Mouse (Mus musculus): ENCODE measurements around the gene Dapp1. TPM values are rescaled to one million over a fixed set of nuclear protein-coding genes. Genes with fewer than 3 reads are reported as not detected.

Gene Dapp1
- 2.9 and 3.3 TPM in 2 replicates for polyA plus RNA-seq (2016; fragmentation: Nextera tagmentation; extraction: Ambion mirVana)

DNA sequence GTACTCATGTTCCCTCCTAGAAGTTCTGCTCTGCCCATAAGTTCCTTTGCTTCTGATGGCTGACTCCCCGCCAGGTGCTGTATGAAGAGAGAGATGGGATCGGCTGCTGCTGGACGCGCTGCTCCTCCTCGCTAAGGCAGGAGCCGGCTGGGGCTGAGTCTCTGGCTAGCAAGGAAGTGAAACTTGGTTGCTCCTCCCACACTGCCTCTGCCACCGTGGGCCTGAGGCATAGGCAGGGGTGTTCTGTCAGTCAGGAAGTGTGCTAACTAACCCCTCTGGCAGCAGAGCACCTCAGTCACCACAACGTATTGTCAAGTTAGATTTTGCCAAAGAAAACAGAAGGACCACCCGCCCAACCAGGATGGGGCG lies at the start of gene Dapp1:
Gene Dapp1 (minus strand): TSS at position 164 of the 369 bp plus-strand sequence.
- peak within 1 kb of the TSS; percentile 61 for H3K9ac ChIP-seq (replicated peaks)
- 9% methylated on average over 10 of the region's 10 CpGs for WGBS

DNA sequence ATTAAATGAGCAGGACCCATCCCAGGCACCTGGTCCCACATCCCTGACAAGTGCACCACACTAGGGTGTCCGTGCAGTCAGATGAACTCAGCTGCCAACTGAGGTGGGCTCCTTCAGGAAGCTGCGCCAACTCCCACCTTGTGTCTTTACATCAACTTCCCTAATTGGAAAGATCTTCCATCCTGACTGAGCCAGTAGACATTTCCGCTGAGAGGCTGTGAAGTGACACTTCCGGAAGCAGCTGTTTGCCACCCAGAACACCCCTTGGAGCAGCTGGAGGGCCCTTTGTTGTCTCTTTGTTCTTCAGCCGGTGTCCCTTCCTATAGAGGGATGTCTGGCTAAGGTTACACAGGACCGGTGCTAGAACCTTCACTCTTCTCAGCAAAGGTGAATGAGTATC lies 49.2 kb upstream of the Dapp1 start:
- H3K9ac ChIP-seq (replicated peaks): no peak overlapping the region
- no peaks in the 10 kb centered on the region for H3K36me3 ChIP-seq
- no peak overlapping the region for H3K27ac ChIP-seq
- no peaks in the 10 kb centered on the region for H3K9me3 ChIP-seq
- H3K4me2 ChIP-seq: no peak overlapping the region
- H3K4me1 ChIP-seq (replicated peaks): no peaks in the 10 kb centered on the region
- H3K27me3 ChIP-seq: no peaks in the 10 kb centered on the region
- H3K4me3 ChIP-seq (replicated peaks): no peak overlapping the region
- whole genome bisulfite sequencing: 83% methylated on average over 6 of the region's 6 CpGs
- no peak for ATAC-seq (ENCODE audit: insufficient number of reproducible peaks, insufficient read depth, low FRiP score, low TSS enrichment, low read depth)

More for the DNA sequence above, at the start of gene Dapp1:
- Histone ChIP-seq H3K27me3 (no peaks in the 10 kb centered on the region), H3K4me2 (peak within 1 kb of the TSS; percentile 68), H3K4me1 (replicated peaks) (peaks cover 14% of the 10 kb centered on the region), H3K27ac (peak within 1 kb of the TSS; percentile 35; the same call in 1 of the 2 replicates), H3K9me3 (no peaks in the 10 kb centered on the region), H3K36me3 (no peaks in the 10 kb centered on the region), H3K4me3 (replicated peaks) (peak within 1 kb of the TSS; percentile 41)
- ATAC-seq (ENCODE audit: insufficient number of reproducible peaks, insufficient read depth, low FRiP score, low TSS enrichment, low read depth): peak; percentile 69

DNA sequence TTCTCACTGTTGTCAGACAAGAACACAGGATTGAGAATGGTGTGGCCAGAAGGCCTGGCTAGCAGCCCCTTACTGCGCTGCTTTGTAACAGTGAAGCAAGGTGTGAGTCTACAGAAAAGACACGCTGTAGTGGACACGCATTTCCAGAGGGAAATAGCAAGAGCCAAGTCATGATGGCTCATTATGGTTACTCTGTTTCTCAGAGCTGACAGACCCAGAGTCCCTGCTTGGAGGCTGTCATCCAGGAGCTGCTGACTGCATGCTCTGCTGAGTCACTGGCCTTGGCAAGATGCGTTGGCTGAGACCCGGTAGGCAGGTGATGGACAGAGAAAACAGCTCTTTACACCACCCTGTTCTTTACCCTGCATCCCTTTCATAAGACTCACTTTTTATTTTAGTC lies 48.0 kb upstream of the Dapp1 start:
- no peak overlapping the region for H3K27ac ChIP-seq
- H3K4me1 ChIP-seq (replicated peaks): no peaks in the 10 kb centered on the region
- no peaks in the 10 kb centered on the region for H3K27me3 ChIP-seq
- no peak overlapping the region for H3K9ac ChIP-seq (replicated peaks)
- 92% methylated on average over 5 of the region's 5 CpGs for WGBS
- no peaks in the 10 kb centered on the region for H3K36me3 ChIP-seq
- no peak overlapping the region for H3K4me3 ChIP-seq (replicated peaks)
- H3K9me3 ChIP-seq: no peaks in the 10 kb centered on the region
- ATAC-seq (ENCODE audit: insufficient number of reproducible peaks, insufficient read depth, low FRiP score, low TSS enrichment, low read depth): no peak
- no peak overlapping the region for H3K4me2 ChIP-seq

DNA sequence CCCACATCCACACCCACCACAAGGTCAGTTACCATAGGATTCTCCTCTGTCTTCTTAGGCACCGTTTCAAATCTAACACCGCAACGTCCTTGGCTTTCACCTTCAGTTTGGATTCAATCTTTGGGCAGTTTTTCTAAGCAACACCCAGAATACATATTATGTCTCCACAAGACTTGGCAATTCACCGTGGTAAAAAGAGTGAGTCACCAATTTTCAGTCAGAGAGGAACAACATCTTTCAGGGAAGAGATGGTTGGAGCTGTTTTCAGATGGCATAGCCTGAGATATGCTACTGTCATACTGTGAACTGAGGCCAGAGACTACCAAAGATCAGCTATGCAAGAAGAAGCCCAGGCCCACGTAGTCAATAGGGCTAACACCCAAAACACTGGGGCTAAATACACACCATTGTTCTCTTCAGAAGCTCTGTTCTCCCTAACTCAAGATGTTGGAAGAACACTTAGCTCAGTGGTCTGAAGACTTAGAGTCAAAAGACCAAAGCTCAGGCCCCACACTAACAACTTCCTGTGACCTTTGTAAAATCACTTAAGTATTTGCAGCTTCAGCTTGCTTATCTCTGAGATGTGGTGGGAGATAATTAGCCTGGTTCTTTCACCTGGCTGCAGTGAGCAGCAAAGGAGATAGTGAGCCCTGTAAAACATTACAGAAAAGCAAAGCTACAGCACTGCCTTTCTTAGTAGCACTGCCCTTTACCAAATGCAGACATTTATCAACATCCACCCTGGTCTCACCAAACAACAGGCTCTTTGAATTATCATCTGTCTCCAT lies 46.4 kb upstream of the Dapp1 start:
- H3K4me3 ChIP-seq (replicated peaks): no peak overlapping the region
- 89% methylated on average over 5 of the region's 5 CpGs for WGBS
- no peak overlapping the region for H3K27ac ChIP-seq
- H3K4me2 ChIP-seq: no peak overlapping the region
- H3K9ac ChIP-seq (replicated peaks): no peak overlapping the region
- no peaks in the 10 kb centered on the region for H3K36me3 ChIP-seq
- H3K27me3 ChIP-seq: no peaks in the 10 kb centered on the region
- ATAC-seq (ENCODE audit: insufficient number of reproducible peaks, insufficient read depth, low FRiP score, low TSS enrichment, low read depth): no peak
- no peaks in the 10 kb centered on the region for H3K9me3 ChIP-seq
- H3K4me1 ChIP-seq (replicated peaks): no peaks in the 10 kb centered on the region

DNA sequence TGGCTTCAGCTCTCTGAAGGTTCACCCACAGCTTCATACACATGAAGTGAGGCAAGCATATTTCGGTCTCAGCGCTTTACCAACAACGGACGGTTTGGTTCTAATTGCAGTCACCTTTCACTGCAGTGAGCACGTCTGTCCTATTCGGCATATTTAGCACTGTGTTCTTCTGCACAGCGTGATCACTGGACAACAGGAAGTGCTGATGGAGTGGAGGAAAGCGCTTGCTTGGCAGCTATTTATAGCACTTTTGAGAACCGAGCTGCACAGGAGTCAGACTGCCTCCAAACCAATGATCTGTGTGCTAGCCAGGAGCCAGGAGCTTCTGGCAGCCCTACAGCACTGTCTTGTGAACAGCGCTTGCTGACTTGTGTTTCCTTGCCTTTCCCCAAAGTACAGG lies 44.9 kb upstream of the Dapp1 start:
- Histone ChIP-seq H3K27me3 (no peaks in the 10 kb centered on the region), H3K4me1 (replicated peaks) (no peaks in the 10 kb centered on the region), H3K9ac (replicated peaks) (no peak overlapping the region), H3K27ac (no peak overlapping the region), H3K4me3 (replicated peaks) (no peak overlapping the region), H3K36me3 (no peaks in the 10 kb centered on the region), H3K9me3 (no peaks in the 10 kb centered on the region), H3K4me2 (no peak overlapping the region)
- no peak for ATAC-seq (ENCODE audit: insufficient number of reproducible peaks, insufficient read depth, low FRiP score, low TSS enrichment, low read depth)
- WGBS: 77% methylated on average over 10 of the region's 10 CpGs

DNA sequence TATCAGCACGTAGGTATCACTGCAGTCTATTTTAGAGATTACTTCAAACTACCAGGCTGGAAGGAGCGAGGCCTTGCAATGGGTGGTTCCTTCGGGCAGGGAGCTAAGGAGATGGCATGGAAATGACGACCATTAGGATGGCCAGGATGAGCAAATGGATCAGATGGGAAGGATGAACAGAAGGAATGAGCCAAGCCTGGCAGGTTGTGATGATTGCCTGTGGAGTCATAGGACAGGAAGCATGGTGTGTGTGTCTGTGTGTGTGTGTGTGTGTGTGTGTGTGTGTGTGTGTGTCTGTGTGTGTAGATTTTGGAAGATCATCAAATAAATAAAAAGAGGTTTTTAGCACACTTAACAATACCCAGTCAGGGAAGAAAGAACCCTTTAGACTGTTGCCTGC lies 41.3 kb upstream of the Dapp1 start:
- Histone ChIP-seq H3K4me3 (replicated peaks) (no peak overlapping the region), H3K9ac (replicated peaks) (no peak overlapping the region), H3K27ac (no peak overlapping the region), H3K9me3 (0 out of 2 replicates have a peak, but pooled peaks cover 3% of the 10 kb centered on the region), H3K36me3 (no peaks in the 10 kb centered on the region), H3K4me1 (replicated peaks) (no peaks in the 10 kb centered on the region), H3K4me2 (no peak overlapping the region), H3K27me3 (no peaks in the 10 kb centered on the region)
- WGBS: 88% methylated on average over 4 of the region's 4 CpGs
- no peak for ATAC-seq (ENCODE audit: insufficient number of reproducible peaks, insufficient read depth, low FRiP score, low TSS enrichment, low read depth)

DNA sequence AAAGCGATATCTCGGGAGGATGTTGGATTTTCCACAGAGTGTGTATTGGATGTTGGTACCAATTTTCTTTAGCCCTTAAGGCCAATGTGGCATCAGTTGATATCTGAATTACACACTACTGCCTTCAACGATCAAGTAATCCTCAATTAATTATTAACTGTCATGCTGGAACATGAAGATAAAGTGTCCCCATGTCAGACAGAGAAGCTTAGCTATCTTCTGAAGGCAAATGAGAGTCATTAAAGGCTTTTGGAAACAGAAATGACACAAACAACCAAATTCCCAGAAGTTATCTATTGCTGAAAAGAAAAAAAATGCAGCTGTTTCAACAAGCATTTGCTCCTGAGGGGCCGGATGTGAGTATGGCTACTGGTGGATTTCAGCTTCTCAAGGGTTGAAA lies 40.7 kb upstream of the Dapp1 start:
- Histone ChIP-seq H3K4me3 (replicated peaks) (no peak overlapping the region), H3K4me2 (no peak overlapping the region), H3K36me3 (no peaks in the 10 kb centered on the region), H3K4me1 (replicated peaks) (no peaks in the 10 kb centered on the region), H3K9ac (replicated peaks) (no peak overlapping the region), H3K27me3 (no peaks in the 10 kb centered on the region), H3K27ac (no peak overlapping the region), H3K9me3 (0 out of 2 replicates have a peak, but pooled peaks cover 3% of the 10 kb centered on the region)
- 89% methylated on average over 4 of the region's 4 CpGs for WGBS
- no peak for ATAC-seq (ENCODE audit: insufficient number of reproducible peaks, insufficient read depth, low FRiP score, low TSS enrichment, low read depth)

DNA sequence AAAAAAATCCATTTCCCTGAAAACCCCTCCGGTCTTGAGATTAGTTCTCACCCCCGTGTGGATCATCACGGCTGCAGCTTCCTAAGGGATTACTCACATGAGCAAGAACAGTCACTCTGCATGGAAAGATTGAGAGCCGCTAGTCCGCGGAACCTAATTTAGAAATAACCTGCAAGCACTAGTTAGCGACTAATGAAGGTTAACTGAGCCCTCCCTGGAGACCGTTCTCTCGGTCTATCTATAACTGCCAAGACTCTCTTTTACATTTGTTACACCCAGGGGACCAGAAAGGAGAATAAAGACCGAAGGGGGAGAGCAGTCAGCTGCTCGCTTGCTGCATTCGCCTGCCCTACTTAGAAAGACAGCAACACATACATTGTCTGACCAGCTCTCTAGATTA lies 35.5 kb upstream of the Dapp1 start:
- no peak overlapping the region for H3K27ac ChIP-seq
- ATAC-seq (ENCODE audit: insufficient number of reproducible peaks, insufficient read depth, low FRiP score, low TSS enrichment, low read depth): peak; percentile 26; the same call in 1 of the 2 replicates
- no peaks in the 10 kb centered on the region for H3K27me3 ChIP-seq
- H3K4me2 ChIP-seq: no peak overlapping the region
- no peak overlapping the region for H3K9ac ChIP-seq (replicated peaks)
- WGBS: 78% methylated on average over 12 of the region's 12 CpGs
- 0 out of 2 replicates have a peak, but pooled peaks cover 3% of the 10 kb centered on the region for H3K9me3 ChIP-seq
- no peaks in the 10 kb centered on the region for H3K36me3 ChIP-seq
- H3K4me1 ChIP-seq (replicated peaks): no peaks in the 10 kb centered on the region; the same call in 1 of the 2 replicates
- no peak overlapping the region for H3K4me3 ChIP-seq (replicated peaks)

DNA sequence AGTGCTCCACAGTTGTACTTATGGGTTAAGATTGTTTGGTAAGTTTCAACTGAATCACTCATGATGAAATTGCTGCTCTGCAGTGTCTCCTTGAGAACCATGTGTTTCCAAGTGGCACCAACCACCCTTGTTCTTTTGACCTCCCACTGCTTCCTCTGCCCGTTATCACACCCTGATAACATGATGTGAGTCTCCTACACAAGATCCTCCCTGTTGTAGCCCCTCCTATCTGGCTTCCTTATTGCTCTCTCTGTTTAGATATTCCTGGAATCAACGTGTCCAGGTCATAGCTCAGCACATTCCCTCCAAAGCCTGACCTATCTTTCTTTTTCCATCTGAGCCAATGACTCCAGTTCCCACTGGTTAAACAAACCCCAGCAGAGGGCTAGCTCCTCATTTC lies 33.4 kb upstream of the Dapp1 start:
- no peak overlapping the region for H3K27ac ChIP-seq
- 78% methylated on average over 2 of the region's 2 CpGs for WGBS
- H3K9me3 ChIP-seq: 0 out of 2 replicates have a peak, but pooled peaks cover 3% of the 10 kb centered on the region
- no peak overlapping the region for H3K9ac ChIP-seq (replicated peaks)
- no peaks in the 10 kb centered on the region for H3K27me3 ChIP-seq
- no peaks in the 10 kb centered on the region; the same call in 1 of the 2 replicates for H3K4me1 ChIP-seq (replicated peaks)
- no peak overlapping the region for H3K4me3 ChIP-seq (replicated peaks)
- no peak overlapping the region for H3K4me2 ChIP-seq
- ATAC-seq (ENCODE audit: insufficient number of reproducible peaks, insufficient read depth, low FRiP score, low TSS enrichment, low read depth): no peak
- no peaks in the 10 kb centered on the region for H3K36me3 ChIP-seq

DNA sequence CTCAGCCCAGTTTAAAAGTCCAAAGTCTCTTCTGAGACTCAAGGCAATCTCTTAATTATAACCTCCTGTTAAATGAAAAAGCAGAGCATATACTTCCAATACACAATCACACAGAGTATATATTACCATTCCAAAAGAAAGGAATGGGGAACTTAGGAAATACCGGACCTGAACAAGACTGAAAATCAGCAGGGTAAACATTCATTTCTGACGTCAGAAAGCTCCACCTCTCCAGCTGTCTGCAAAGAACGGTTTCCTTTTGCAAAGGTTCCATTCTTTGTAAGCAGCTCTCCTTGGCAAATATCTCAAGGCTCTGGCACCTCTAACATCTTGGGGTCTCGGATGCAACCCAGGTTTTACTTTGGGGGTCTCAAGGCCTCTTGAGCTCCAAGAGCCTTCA lies 31.0 kb upstream of the Dapp1 start:
- Histone ChIP-seq H3K27ac (no peak overlapping the region), H3K4me3 (replicated peaks) (no peak overlapping the region), H3K4me1 (replicated peaks) (no peaks in the 10 kb centered on the region; the same call in 1 of the 2 replicates), H3K9ac (replicated peaks) (no peak overlapping the region), H3K27me3 (no peaks in the 10 kb centered on the region), H3K36me3 (no peaks in the 10 kb centered on the region), H3K9me3 (no peaks in the 10 kb centered on the region), H3K4me2 (no peak overlapping the region)
- ATAC-seq (ENCODE audit: insufficient number of reproducible peaks, insufficient read depth, low FRiP score, low TSS enrichment, low read depth): no peak
- 62% methylated on average over 4 of the region's 4 CpGs for WGBS

DNA sequence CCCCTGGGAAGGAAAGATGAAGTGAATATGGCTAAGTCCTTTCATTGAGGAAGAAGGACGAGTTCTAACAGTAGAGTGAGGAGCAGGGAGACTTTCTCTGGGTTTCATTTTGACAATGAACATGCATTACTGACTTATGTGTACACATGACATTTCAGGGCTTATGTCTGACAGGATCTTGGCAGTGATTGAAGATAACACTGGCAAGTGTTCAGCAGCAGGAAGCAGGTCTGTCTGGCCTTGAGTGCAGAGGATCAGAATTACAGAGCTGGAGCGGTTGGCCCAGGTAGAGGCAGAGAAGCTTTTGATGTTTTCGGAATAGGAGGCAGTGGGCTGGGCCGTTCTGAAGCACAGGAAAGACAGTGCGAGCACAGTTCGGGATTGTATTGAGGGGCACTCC lies 26.8 kb upstream of the Dapp1 start:
- WGBS: 70% methylated on average over 6 of the region's 6 CpGs

DNA sequence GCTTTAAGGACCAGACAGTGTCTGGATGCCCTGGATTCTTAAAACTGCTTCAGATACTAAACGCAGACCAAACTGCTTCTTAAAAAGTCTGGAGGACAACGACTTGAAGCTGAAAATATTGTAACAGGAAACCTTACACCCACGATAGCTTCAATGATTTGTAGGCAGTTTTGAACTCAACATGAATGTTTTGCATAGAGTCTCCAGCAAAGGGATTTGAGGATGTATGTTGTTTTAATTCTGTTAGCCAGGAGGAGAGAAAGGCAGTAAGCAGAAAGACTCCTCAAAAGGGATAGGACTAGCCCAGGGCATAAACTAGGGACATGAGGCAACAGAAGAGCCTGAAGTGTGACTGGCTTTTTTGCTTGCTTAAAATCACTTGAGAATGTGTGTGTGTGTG lies 25.6 kb upstream of the Dapp1 start:
- peaks cover 8% of the 10 kb centered on the region; the same call in 1 of the 2 replicates for H3K9me3 ChIP-seq
- 68% methylated on average over 3 of the region's 3 CpGs for WGBS
- no peaks in the 10 kb centered on the region for H3K4me1 ChIP-seq (replicated peaks)
- H3K27ac ChIP-seq: no peak overlapping the region
- no peak overlapping the region for H3K4me3 ChIP-seq (replicated peaks)
- no peak overlapping the region for H3K4me2 ChIP-seq
- ATAC-seq (ENCODE audit: insufficient number of reproducible peaks, insufficient read depth, low FRiP score, low TSS enrichment, low read depth): no peak
- no peaks in the 10 kb centered on the region for H3K27me3 ChIP-seq
- H3K9ac ChIP-seq (replicated peaks): no peak overlapping the region
- H3K36me3 ChIP-seq: no peaks in the 10 kb centered on the region

More for the DNA sequence above, 26.8 kb upstream of the Dapp1 start:
- no peaks in the 10 kb centered on the region for H3K4me1 ChIP-seq (replicated peaks)
- no peak overlapping the region for H3K4me2 ChIP-seq
- no peak overlapping the region for H3K4me3 ChIP-seq (replicated peaks)
- no peaks in the 10 kb centered on the region for H3K27me3 ChIP-seq
- no peak for ATAC-seq (ENCODE audit: insufficient number of reproducible peaks, insufficient read depth, low FRiP score, low TSS enrichment, low read depth)
- H3K9ac ChIP-seq (replicated peaks): no peak overlapping the region
- peaks cover 8% of the 10 kb centered on the region; the same call in 1 of the 2 replicates for H3K9me3 ChIP-seq
- no peak overlapping the region for H3K27ac ChIP-seq
- H3K36me3 ChIP-seq: no peaks in the 10 kb centered on the region
